Mouse (Mus musculus) G1E (cell line): ENCODE measurements around the gene Myadml2.

Experiments used
- CTCF ChIP-seq: IDR thresholded peaks from 2 replicates; pipeline ENCODE4 v1.5.1; 2012; ENCODE audit warnings: low read depth, low read length, inconsistent platforms, mixed read lengths
- GATA1 ChIP-seq: IDR thresholded peaks from 2 replicates; pipeline ENCODE4 v1.6.1; 2012; ENCODE audit warnings: borderline replicate concordance, low read length, inconsistent platforms, mixed read lengths
- POLR2AphosphoS5 ChIP-seq: IDR thresholded peaks from 2 replicates; pipeline ENCODE4 v1.6.1; 2012; ENCODE audit warnings: low read depth, low read length, inconsistent platforms; ENCODE audit not compliant: insufficient replicate concordance
- TAL1 ChIP-seq: conservative IDR thresholded peaks from 2 replicates; pipeline ENCODE4 v1.6.1; 2012; ENCODE audit warnings: low read depth, low read length, inconsistent platforms, mixed read lengths

- TF ChIP-seq GATA1: no peak
- no peak for TF ChIP-seq CTCF
- TF ChIP-seq TAL1: no peak
- TF ChIP-seq POLR2AphosphoS5: no peak
Measured at GRCm38 (mm10) chr11:120695641-120696040, 47.7 kb upstream of the Myadml2 start.
